Mouse (Mus musculus): Measurements from ENCODE around the gene Ccdc92b.

- TF ChIP-seq POLR2A (IDR thresholded peaks at IDR 0.05; ENCODE audit: insufficient read depth, low read depth, low read length): no peak
- no peak for TF ChIP-seq CTCF (IDR thresholded peaks at IDR 0.05; ENCODE audit: insufficient read depth, low read depth, low read length)
Measured at GRCm38 (mm10) chr11:74597283-74597989, 22.0 kb upstream of the Ccdc92b start.

Measured in olfactory bulb, adult 2 months (tissue).